In the genomic region with DNA sequence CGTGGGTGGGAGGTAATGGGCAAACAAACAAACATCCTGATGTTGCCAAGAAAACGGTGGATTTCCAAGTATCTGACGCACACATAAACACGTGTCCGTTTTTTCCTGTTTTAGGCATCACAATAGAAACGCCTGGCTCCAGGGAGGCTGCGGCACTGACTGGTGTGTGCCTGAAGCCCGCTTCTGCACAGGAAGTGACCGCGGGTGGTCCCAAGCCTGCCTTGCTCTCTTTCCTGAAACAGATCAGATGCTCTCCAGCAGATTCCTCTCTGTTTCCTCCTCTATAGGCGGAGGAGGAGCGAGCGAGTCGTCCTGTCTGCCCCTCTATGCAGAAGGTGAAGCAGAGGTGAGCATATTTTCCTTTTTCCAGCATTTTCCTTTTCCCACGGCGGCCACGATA, we compare ENCODE assay signal across 8 mouse cellular contexts.
DNase-seq lines count a peak whose midpoint lies in the region; ATAC-seq and TF ChIP-seq lines count a peak whose summit lies in the region.

No protein-coding gene starts in this region.

- H3K4me1 ChIP-seq in forebrain, embryonic 11.5 days (replicated peaks; ENCODE audit: control insufficient read depth, insufficient read depth, low read length): no peaks in the 10 kb centered on the region
- no peaks in the 10 kb centered on the region for H3K4me1 ChIP-seq in forebrain, postnatal 0 days (ENCODE audit: insufficient read depth)
- peaks cover 11% of the 10 kb centered on the region for H3K4me1 ChIP-seq in heart, adult 2 months (ENCODE audit: control insufficient read depth, insufficient read depth, low read length)
- H3K4me1 ChIP-seq in kidney, embryonic 14.5 days (ENCODE audit: control insufficient read depth, insufficient read depth, low read length): no peaks in the 10 kb centered on the region; the same call in 1 of the 2 replicates

- no peak overlapping the region for H3K27ac ChIP-seq in forebrain, embryonic 11.5 days (ENCODE audit: low read depth, low read length)
- no peak overlapping the region for H3K27ac ChIP-seq in forebrain, postnatal 0 days (ENCODE audit: low read depth, low read length)
- peak overlapping the region; percentile 77 for H3K27ac ChIP-seq in heart, adult 2 months
- peak overlapping the region; percentile 61; the same call in 1 of the 2 replicates for H3K27ac ChIP-seq in kidney, embryonic 14.5 days (ENCODE audit: low read depth, low read length)

- TF ChIP-seq EP300 in heart, adult 2 months (IDR thresholded peaks at IDR 0.05; ENCODE audit: insufficient read depth, low read depth, low read length): peak; percentile 83; the same call in 1 of the 2 replicates

- peak; percentile 62 for TF ChIP-seq POLR2A in heart, adult 2 months (IDR thresholded peaks at IDR 0.05; ENCODE audit: insufficient read depth, low read depth, low read length)

- no peak for TF ChIP-seq CTCF in forebrain, postnatal 0 days (IDR thresholded peaks at IDR 0.05; ENCODE audit: low read depth)
- no peak for TF ChIP-seq CTCF in heart, adult 2 months (IDR thresholded peaks at IDR 0.05)

- no peaks in the 10 kb centered on the region for H3K79me2 ChIP-seq in heart, adult 2 months (replicated peaks; ENCODE audit: control insufficient read depth, insufficient read depth, low read length)

- H3K9me3 ChIP-seq in forebrain, embryonic 11.5 days (ENCODE audit: control insufficient read depth, low read length): no peaks in the 10 kb centered on the region
- no peaks in the 10 kb centered on the region for H3K9me3 ChIP-seq in forebrain, postnatal 0 days (ENCODE audit: low read length)
- H3K9me3 ChIP-seq in kidney, embryonic 14.5 days (ENCODE audit: control insufficient read depth, low read length): no peaks in the 10 kb centered on the region

- H3K36me3 ChIP-seq in forebrain, embryonic 11.5 days (ENCODE audit: control insufficient read depth, insufficient read depth, low read length): no peaks in the 10 kb centered on the region
- no peaks in the 10 kb centered on the region for H3K36me3 ChIP-seq in forebrain, postnatal 0 days (ENCODE audit: insufficient read depth)
- peaks cover 5% of the 10 kb centered on the region; the same call in 1 of the 2 replicates for H3K36me3 ChIP-seq in heart, adult 2 months (ENCODE audit: control insufficient read depth, insufficient read depth, low read length)
- no peaks in the 10 kb centered on the region for H3K36me3 ChIP-seq in kidney, embryonic 14.5 days (ENCODE audit: control insufficient read depth, insufficient read depth, low read length)

- peak; percentile 57 for DNase-seq in forebrain, embryonic 11.5 days (ENCODE audit: low spot score)
- no peak for DNase-seq in forebrain, postnatal 0 days
- DNase-seq in heart, adult 2 months: peak; percentile 56 to 61
- DNase-seq in lung, postnatal 25 days (ENCODE audit: low spot score): peak; percentile 71
- no peak for DNase-seq in left cerebral cortex, adult 9 months (ENCODE audit: low spot score in 2 of 2)
- DNase-seq in layer of hippocampus, postnatal 36 days: no peak
- DNase-seq in ovary, postnatal 36 days (ENCODE audit: low spot score): no peak

- WGBS in forebrain, embryonic 11.5 days: 64% methylated on average over 17 of the region's 17 CpGs
- WGBS in forebrain, postnatal 0 days: 68% methylated on average over 17 of the region's 17 CpGs
- 46% methylated on average over 17 of the region's 17 CpGs for WGBS in heart, adult 2 months
- WGBS in kidney, embryonic 14.5 days: 58% methylated on average over 17 of the region's 17 CpGs

- no peak overlapping the region for H3K9ac ChIP-seq in forebrain, embryonic 11.5 days (ENCODE audit: low read length)
- no peak overlapping the region for H3K9ac ChIP-seq in forebrain, postnatal 0 days
- H3K9ac ChIP-seq in heart, adult 2 months (ENCODE audit: low read depth, low read length): peak overlapping the region; percentile 63; the same call in 1 of the 2 replicates
- no peak overlapping the region for H3K9ac ChIP-seq in kidney, embryonic 14.5 days (ENCODE audit: low read depth, low read length)

- ATAC-seq in forebrain, embryonic 11.5 days (replicated peaks; ENCODE audit: low FRiP score): no peak
- no peak for ATAC-seq in forebrain, postnatal 0 days
- ATAC-seq in kidney, embryonic 14.5 days (ENCODE audit: low FRiP score, low TSS enrichment): no peak

- intact Hi-C loops in heart, adult 2 months (cut with DNase I): loop anchor here (2.0 kb wide), 2 partner anchors 40 to 324 kb away; no protein-coding TSS in a partner anchor

- no peak overlapping the region for H3K4me3 ChIP-seq in forebrain, embryonic 11.5 days (ENCODE audit: low read depth, low read length)
- no peak overlapping the region for H3K4me3 ChIP-seq in forebrain, postnatal 0 days (ENCODE audit: low read depth, low read length)
- H3K4me3 ChIP-seq in heart, adult 2 months: peak overlapping the region; percentile 6; the same call in 1 of the 2 replicates
- no peak overlapping the region for H3K4me3 ChIP-seq in kidney, embryonic 14.5 days (ENCODE audit: low read length)

- no peak overlapping the region for H3K4me2 ChIP-seq in forebrain, embryonic 11.5 days (ENCODE audit: low read depth, low read length, severe bottlenecking)
- H3K4me2 ChIP-seq in forebrain, postnatal 0 days (ENCODE audit: low read depth): no peak overlapping the region
- H3K4me2 ChIP-seq in kidney, embryonic 14.5 days (replicated peaks; ENCODE audit: low read depth, low read length): no peak overlapping the region; the same call in 1 of the 2 replicates

- H3K27me3 ChIP-seq in forebrain, embryonic 11.5 days (ENCODE audit: control insufficient read depth, insufficient read depth, low read length): no peaks in the 10 kb centered on the region
- H3K27me3 ChIP-seq in forebrain, postnatal 0 days (ENCODE audit: insufficient read depth, low read length): no peaks in the 10 kb centered on the region
- H3K27me3 ChIP-seq in heart, adult 2 months (ENCODE audit: control insufficient read depth, insufficient read depth, low read length): no peaks in the 10 kb centered on the region
- H3K27me3 ChIP-seq in kidney, embryonic 14.5 days (ENCODE audit: control insufficient read depth, insufficient read depth, low read length): no peaks in the 10 kb centered on the region

Comparison
In these comparisons a context has a peak if more than half of its experiments do, and no peak if none do; other contexts are left out.
1. DNase-seq: peak in forebrain, embryonic 11.5 days (single experiment), heart, adult 2 months (2 of 2) and lung, postnatal 25 days (single experiment); none in forebrain, postnatal 0 days (single experiment), left cerebral cortex, adult 9 months (0 of 2), layer of hippocampus, postnatal 36 days (0 of 2) and ovary, postnatal 36 days (single experiment).
2. H3K27ac ChIP-seq: peak in heart, adult 2 months (single experiment) and kidney, embryonic 14.5 days (single experiment); none in forebrain, embryonic 11.5 days (single experiment) and forebrain, postnatal 0 days (single experiment).